In the genomic region with DNA sequence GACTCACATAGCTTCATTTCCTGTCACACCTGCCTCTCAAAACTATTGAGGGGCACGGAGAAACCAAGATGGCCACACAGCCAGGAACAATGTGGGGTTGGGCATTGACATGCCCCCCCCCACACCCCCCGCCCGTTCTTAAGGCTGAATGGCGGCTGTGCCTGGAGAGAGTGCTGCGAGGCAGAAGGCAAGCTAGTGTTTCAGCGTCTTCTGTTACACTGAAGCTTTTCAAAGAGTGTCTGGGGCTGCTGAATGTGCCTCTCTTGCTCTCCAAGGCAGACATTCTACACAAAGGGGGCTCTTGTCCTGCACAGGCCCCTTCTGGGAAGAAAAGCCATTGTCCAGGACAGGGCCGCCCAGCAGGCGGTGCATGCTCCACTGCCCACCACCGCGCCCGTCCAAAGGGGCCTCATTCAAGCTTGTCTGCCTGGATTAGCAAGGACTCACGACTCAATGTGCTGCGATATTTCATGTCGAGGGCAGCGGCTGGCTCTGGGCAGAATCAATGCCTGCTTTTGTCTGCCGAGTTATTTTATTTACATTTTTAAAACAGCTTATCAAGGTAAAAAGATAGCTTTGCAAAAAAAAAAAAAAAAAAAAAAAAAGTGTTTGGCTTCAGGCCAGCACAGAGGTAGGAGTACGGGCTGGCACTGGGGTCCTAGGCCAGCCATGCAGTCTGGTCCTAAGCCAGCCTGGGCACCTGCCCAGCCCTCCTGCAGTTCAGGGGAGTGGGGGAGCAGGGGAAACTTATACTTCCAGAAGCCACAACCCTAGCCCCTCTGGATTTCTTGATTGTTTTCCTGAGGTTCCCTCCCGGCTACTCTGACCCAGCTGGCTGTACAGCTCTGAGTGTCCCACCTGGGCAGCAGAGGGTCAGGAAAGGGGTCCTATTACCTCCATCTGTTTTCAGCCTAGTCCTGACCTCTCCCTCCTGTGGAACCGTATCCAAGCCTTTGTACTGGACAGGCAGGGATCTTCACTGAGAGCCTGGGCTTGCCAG, we compare ENCODE assay signal across 9 mouse cellular contexts. TPM values are rescaled to one million over a fixed set of nuclear protein-coding genes. Genes with fewer than 3 reads are reported as not detected.
DNase-seq lines count a peak whose midpoint lies in the region; ATAC-seq and TF ChIP-seq lines count a peak whose summit lies in the region.
"Had no signal": no experiment of that assay in that cellular context is flagged by ENCODE, and none has a peak within 500 bp of the region (broad histone marks: within the 10 kb centered on the region; RNA-seq: fewer than 3 reads in every experiment).

No protein-coding gene starts in this region.

- no peak for DNase-seq in heart, postnatal 25 days (ENCODE audit: low spot score)
- DNase-seq in cerebellum, postnatal 25 days: peak; percentile 12 to 29
- DNase-seq in frontal cortex, postnatal 14 days (ENCODE audit: low spot score in 2 of 2): peak; percentile 30 to 55
- no peak for DNase-seq in limb, embryonic 14.5 days (ENCODE audit: low spot score)
- DNase-seq in T-cell, adult 2 months (ENCODE audit: low spot score): no peak
- no peak for DNase-seq in lung, postnatal 14 days

- no peak overlapping the region for H3K4me2 ChIP-seq in heart, embryonic 13.5 days
- no peak overlapping the region for H3K4me2 ChIP-seq in limb, embryonic 14.5 days (replicated peaks; ENCODE audit: low read depth, low read length, severe bottlenecking)
- no peak overlapping the region for H3K4me2 ChIP-seq in stomach, embryonic 16.5 days (ENCODE audit: low read depth, low read length)

- peaks cover 39% of the 10 kb centered on the region for H3K4me1 ChIP-seq in heart, embryonic 13.5 days
- H3K4me1 ChIP-seq in limb, embryonic 14.5 days (ENCODE audit: control insufficient read depth, insufficient read depth, low read length): peaks cover 12% of the 10 kb centered on the region; the same call in 1 of the 2 replicates
- H3K4me1 ChIP-seq in stomach, embryonic 16.5 days (ENCODE audit: control insufficient read depth, insufficient read depth, low read length): peaks cover 26% of the 10 kb centered on the region; the same call in 1 of the 2 replicates

- no peak for TF ChIP-seq POLR2A in limb, embryonic 14.5 days (IDR thresholded peaks at IDR 0.05; ENCODE audit: borderline replicate concordance, extremely low read depth, insufficient read depth, insufficient read length)

- 0 out of 2 replicates have a peak overlapping the region, but pooled peaks have one; percentile 28 for H3K9ac ChIP-seq in heart, embryonic 13.5 days
- peak overlapping the region; percentile 31; the same call in 1 of the 2 replicates for H3K9ac ChIP-seq in limb, embryonic 14.5 days (ENCODE audit: low read depth, low read length, severe bottlenecking)
- H3K9ac ChIP-seq in stomach, embryonic 16.5 days (ENCODE audit: low read length): peak overlapping the region; percentile 34; the same call in 1 of the 2 replicates

- intact Hi-C loops in heart, postnatal 25 days (cut with DNase I): loop anchor here (1.0 to 5.0 kb wide), 2 partner anchors 31 to 126 kb away; no protein-coding TSS in a partner anchor

- no peaks in the 10 kb centered on the region for H3K36me3 ChIP-seq in heart, embryonic 13.5 days
- H3K36me3 ChIP-seq in limb, embryonic 14.5 days (ENCODE audit: control insufficient read depth, insufficient read depth, low read length): no peaks in the 10 kb centered on the region
- no peaks in the 10 kb centered on the region for H3K36me3 ChIP-seq in stomach, embryonic 16.5 days (ENCODE audit: control insufficient read depth, insufficient read depth, low read length)

- H3K27me3 ChIP-seq in heart, embryonic 13.5 days (replicated peaks): no peaks in the 10 kb centered on the region
- no peaks in the 10 kb centered on the region for H3K27me3 ChIP-seq in limb, embryonic 14.5 days (ENCODE audit: control insufficient read depth, insufficient read depth, low read length)
- H3K27me3 ChIP-seq in stomach, embryonic 16.5 days (ENCODE audit: control insufficient read depth, insufficient read depth, low read length): no peaks in the 10 kb centered on the region

- H3K4me3 ChIP-seq in heart, embryonic 13.5 days: no peak overlapping the region
- H3K4me3 ChIP-seq in limb, embryonic 14.5 days (replicated peaks; ENCODE audit: low read length): no peak overlapping the region
- no peak overlapping the region for H3K4me3 ChIP-seq in stomach, embryonic 16.5 days (replicated peaks; ENCODE audit: low read length)

- H3K27ac ChIP-seq in heart, embryonic 13.5 days (replicated peaks): peak overlapping the region; percentile 49
- 0 out of 2 replicates have a peak overlapping the region, but pooled peaks have one; percentile 28 for H3K27ac ChIP-seq in limb, embryonic 14.5 days (replicated peaks; ENCODE audit: low read depth, low read length)
- H3K27ac ChIP-seq in stomach, embryonic 16.5 days (ENCODE audit: low read length): peak overlapping the region; percentile 84

- no peak for ATAC-seq in heart, embryonic 13.5 days (ENCODE audit: extremely low read depth, insufficient number of reproducible peaks, low FRiP score, low TSS enrichment)
- ATAC-seq in limb, embryonic 14.5 days (ENCODE audit: low FRiP score, low read depth): peak; percentile 64
- ATAC-seq in stomach, embryonic 16.5 days (ENCODE audit: insufficient read depth, low FRiP score): peak; percentile 68

- no peaks in the 10 kb centered on the region for H3K9me3 ChIP-seq in heart, embryonic 13.5 days
- H3K9me3 ChIP-seq in limb, embryonic 14.5 days (ENCODE audit: control insufficient read depth, low read length): no peaks in the 10 kb centered on the region
- no peaks in the 10 kb centered on the region for H3K9me3 ChIP-seq in stomach, embryonic 16.5 days (replicated peaks; ENCODE audit: control insufficient read depth, low read length)

- WGBS in heart, embryonic 13.5 days: 49% methylated on average over 19 of the region's 19 CpGs
- 53% methylated on average over 19 of the region's 19 CpGs for WGBS in limb, embryonic 14.5 days
- 40% methylated on average over 19 of the region's 19 CpGs for WGBS in stomach, embryonic 16.5 days

RNA-seq across cellular contexts. Expression of a gene that starts 31.4 kb away (rescaled TPM):
- 0.09 TPM in 1 of 2 replicates, not detected in the other for polyA plus RNA-seq in heart, embryonic 13.5 days (2015; fragmentation: Nextera tagmentation; extraction: Ambion mirVana)
- not detected for total RNA-seq in heart, postnatal 25 days (2021)
- polyA plus RNA-seq in limb, embryonic 14.5 days (2012; rRNA removed): 0.12 and 0.13 TPM in 2 replicates
- polyA plus RNA-seq in limb, embryonic 14.5 days (2014; fragmentation: Nextera tagmentation; extraction: Ambion mirVana): 0.15 TPM in 1 of 2 replicates, not detected in the other
- 8.1 and 8.8 TPM in 2 replicates for polyA plus RNA-seq in stomach, embryonic 16.5 days (2015; fragmentation: Nextera tagmentation; extraction: Ambion mirVana)
- polyA plus RNA-seq: frontal cortex, adult 2 months had no signal

RNA-seq across cellular contexts. Expression of a gene that starts 46.2 kb away (rescaled TPM):
- polyA plus RNA-seq in heart, embryonic 13.5 days (2015; fragmentation: Nextera tagmentation; extraction: Ambion mirVana): not detected in 2 replicates
- not detected for total RNA-seq in heart, postnatal 25 days (2021)
- polyA plus RNA-seq in limb, embryonic 14.5 days (2012; rRNA removed): 0.13 and 0.26 TPM in 2 replicates
- not detected in 2 replicates for polyA plus RNA-seq in limb, embryonic 14.5 days (2014; fragmentation: Nextera tagmentation; extraction: Ambion mirVana)
- 2.5 and 2.6 TPM in 2 replicates for polyA plus RNA-seq in stomach, embryonic 16.5 days (2015; fragmentation: Nextera tagmentation; extraction: Ambion mirVana)

RNA-seq across cellular contexts. Expression of a gene that starts 54.2 kb away (rescaled TPM):
- polyA plus RNA-seq in heart, embryonic 13.5 days (2015; fragmentation: Nextera tagmentation; extraction: Ambion mirVana): 7.7 and 8.2 TPM in 2 replicates
- 10 to 100 TPM in 1 of 2 experiments, 1 to 10 TPM in 1; 7.2 to 11.5 TPM for total RNA-seq in heart, postnatal 25 days (2021)
- polyA plus RNA-seq in limb, embryonic 14.5 days (2012; rRNA removed): 34.0 and 34.1 TPM in 2 replicates
- 27.7 and 28.2 TPM in 2 replicates for polyA plus RNA-seq in limb, embryonic 14.5 days (2014; fragmentation: Nextera tagmentation; extraction: Ambion mirVana)
- polyA plus RNA-seq in stomach, embryonic 16.5 days (2015; fragmentation: Nextera tagmentation; extraction: Ambion mirVana): 9.9 and 11.0 TPM in 2 replicates

Comparison
In these comparisons a context has a peak if more than half of its experiments do, and no peak if none do; other contexts are left out.
1. H3K27ac ChIP-seq: peak in every context shown above with its lines; median percentile 84 in stomach, embryonic 16.5 days; 49 in heart, embryonic 13.5 days; 28 in limb, embryonic 14.5 days.
2. DNase-seq: peak in cerebellum, postnatal 25 days (2 of 2) and frontal cortex, postnatal 14 days (2 of 2); none in heart, postnatal 25 days (single experiment), limb, embryonic 14.5 days (single experiment), T-cell, adult 2 months (single experiment) and lung, postnatal 14 days (single experiment).
3. Peak in every context shown above with its lines, with median percentiles within 50 percentile points of each other: H3K9ac ChIP-seq.